Mouse (Mus musculus): ENCODE results near the gene Ms4a6d. TPM values are rescaled to one million over a fixed set of nuclear protein-coding genes. Genes with fewer than 3 reads are reported as not detected.

Ms4a6d gene
- total RNA-seq, 2 experiments from 2014 or later, result 2.4 to 3.6 TPM

GRCm38 (mm10) chr19:11574965-11575364 is 29.7 kb downstream of the Ms4a6d start:
- no peak for ATAC-seq (replicated peaks; ENCODE audit: poor library complexity, severe bottlenecking)

- ATAC-seq (replicated peaks; ENCODE audit: poor library complexity, severe bottlenecking), result peak; percentile 100
Measured at GRCm38 (mm10) chr19:11559560-11559959, 45.1 kb downstream of the Ms4a6d start.

GRCm38 (mm10) chr19:11554726-11555125 is 49.9 kb downstream of the Ms4a6d start:
- no peak for ATAC-seq (replicated peaks; ENCODE audit: poor library complexity, severe bottlenecking)

GRCm38 (mm10) chr19:11547911-11548310 is 56.7 kb downstream of the Ms4a6d start:
- ATAC-seq (replicated peaks; ENCODE audit: poor library complexity, severe bottlenecking), result no peak

- 0 out of 2 replicates have a peak, but pooled peaks have one; percentile 12 for ATAC-seq (replicated peaks; ENCODE audit: poor library complexity, severe bottlenecking)
Measured at GRCm38 (mm10) chr19:11544383-11544782, 60.3 kb downstream of the Ms4a6d start.

- peak; percentile 92 for ATAC-seq (replicated peaks; ENCODE audit: poor library complexity, severe bottlenecking)
Measured at GRCm38 (mm10) chr19:11540166-11540821, 64.4 kb downstream of the Ms4a6d start.

GRCm38 (mm10) chr19:11537336-11537735 is 67.3 kb downstream of the Ms4a6d start:
- ATAC-seq (replicated peaks; ENCODE audit: poor library complexity, severe bottlenecking), result no peak

Other genes starting within 250 kb of the Ms4a6d start
- gene Ms4a4a, start 229.3 kb downstream of the Ms4a6d start, total RNA-seq (2014; fragmentation: Nextera tagmentation), result not detected in 2 replicates
- not detected in 2 replicates for gene Ms4a4a, start 229.3 kb downstream of the Ms4a6d start, total RNA-seq (2017)
- gene Ms4a4c, start 200.1 kb downstream of the Ms4a6d start, total RNA-seq (2014; fragmentation: Nextera tagmentation), result 11.5 and 20.2 TPM in 2 replicates
- gene Ms4a4c, start 200.1 kb downstream of the Ms4a6d start, total RNA-seq (2017), result 13.5 and 19.6 TPM in 2 replicates
- gene Ms4a4b, start 161.3 kb downstream of the Ms4a6d start, total RNA-seq (2014; fragmentation: Nextera tagmentation), result 2.2 and 2.3 TPM in 2 replicates
- 0.10 and 2.6 TPM in 2 replicates for gene Ms4a4b, start 161.3 kb downstream of the Ms4a6d start, total RNA-seq (2017)
- 271 and 272 TPM in 2 replicates for gene Ms4a6c, start 135.5 kb downstream of the Ms4a6d start, total RNA-seq (2014; fragmentation: Nextera tagmentation)
- gene Ms4a6c, start 135.5 kb downstream of the Ms4a6d start, total RNA-seq (2017), result 201 and 211 TPM in 2 replicates
- gene Gm8369, start 118.9 kb downstream of the Ms4a6d start, total RNA-seq (2014; fragmentation: Nextera tagmentation), result 4.9 and 9.0 TPM in 2 replicates
- 1.4 and 2.0 TPM in 2 replicates for gene Gm8369, start 118.9 kb downstream of the Ms4a6d start, total RNA-seq (2017)
- 39.1 and 44.2 TPM in 2 replicates for gene Ms4a6b, start 88.3 kb downstream of the Ms4a6d start, total RNA-seq (2014; fragmentation: Nextera tagmentation)
- gene Ms4a6b, start 88.3 kb downstream of the Ms4a6d start, total RNA-seq (2017), result 28.3 and 30.5 TPM in 2 replicates
- gene Ms4a4d, start 68.0 kb downstream of the Ms4a6d start, total RNA-seq (2014; fragmentation: Nextera tagmentation), result not detected in 2 replicates
- not detected in 2 replicates for gene Ms4a4d, start 68.0 kb downstream of the Ms4a6d start, total RNA-seq (2017)
- 21.5 and 44.3 TPM in 2 replicates for gene Ms4a2, start 18.9 kb upstream of the Ms4a6d start, total RNA-seq (2014; fragmentation: Nextera tagmentation)
- gene Ms4a2, start 18.9 kb upstream of the Ms4a6d start, total RNA-seq (2017), result 35.0 and 40.7 TPM in 2 replicates
- gene Ms4a3, start 36.0 kb upstream of the Ms4a6d start, total RNA-seq (2014; fragmentation: Nextera tagmentation), result 1,080 and 1,135 TPM in 2 replicates
- gene Ms4a3, start 36.0 kb upstream of the Ms4a6d start, total RNA-seq (2017), result 1,013 and 1,248 TPM in 2 replicates
- gene Oosp2, start 55.7 kb upstream of the Ms4a6d start, total RNA-seq (2014; fragmentation: Nextera tagmentation), result 5.0 TPM in 1 of 2 replicates, not detected in the other
- gene Oosp2, start 55.7 kb upstream of the Ms4a6d start, total RNA-seq (2017), result 1.3 TPM in 1 of 2 replicates, not detected in the other
- gene Oosp1, start 86.3 kb upstream of the Ms4a6d start, total RNA-seq (2014; fragmentation: Nextera tagmentation), result 4.7 and 15.8 TPM in 2 replicates
- 5.1 and 11.9 TPM in 2 replicates for gene Oosp1, start 86.3 kb upstream of the Ms4a6d start, total RNA-seq (2017)
- gene Oosp3, start 92.2 kb upstream of the Ms4a6d start, total RNA-seq (2014; fragmentation: Nextera tagmentation), result not detected in 2 replicates
- gene Oosp3, start 92.2 kb upstream of the Ms4a6d start, total RNA-seq (2017), result not detected in 2 replicates
- not detected in 2 replicates for gene Gif, start 142.7 kb upstream of the Ms4a6d start, total RNA-seq (2014; fragmentation: Nextera tagmentation)
- gene Gif, start 142.7 kb upstream of the Ms4a6d start, total RNA-seq (2017), result not detected in 2 replicates
- 76.7 and 90.4 TPM in 2 replicates for gene Mrpl16, start 165.5 kb upstream of the Ms4a6d start, total RNA-seq (2014; fragmentation: Nextera tagmentation)
- 103 and 113 TPM in 2 replicates for gene Mrpl16, start 165.5 kb upstream of the Ms4a6d start, total RNA-seq (2017)
- gene Stx3, start 214.6 kb upstream of the Ms4a6d start, total RNA-seq (2014; fragmentation: Nextera tagmentation), result 11.3 and 12.2 TPM in 2 replicates
- gene Stx3, start 214.6 kb upstream of the Ms4a6d start, total RNA-seq (2017), result 7.9 and 12.1 TPM in 2 replicates
- not detected in 2 replicates for gene Olfr1417, start 234.4 kb upstream of the Ms4a6d start, total RNA-seq (2014; fragmentation: Nextera tagmentation)
- not detected in 2 replicates for gene Olfr1417, start 234.4 kb upstream of the Ms4a6d start, total RNA-seq (2017)

Data from granulocyte monocyte progenitor cell, adult 5-6 weeks (primary cell).